Mouse (Mus musculus) kidney, embryonic 14.5 days (tissue): ENCODE results near the gene Ino80b. TPM values are rescaled to one million over a fixed set of nuclear protein-coding genes. Genes with fewer than 3 reads are reported as not detected.

Source experiments
- ATAC-seq: fragments of 200-750 bp; cut with Nextera tagmentation; 2 replicates; pipeline ENCODE4 v1.8.0; 2017; ENCODE audit warnings: moderate number of reproducible peaks, mild to moderate bottlenecking, moderate TSS enrichment, moderate library complexity; ENCODE audit not compliant: low FRiP score, low TSS enrichment
- H3K27ac ChIP-seq: fragments of 300-500 bp; sonication (generic); 2 replicates; pipeline ENCODE4 v1.5.1; 2014; ENCODE audit warnings: low read depth, mild to moderate bottlenecking, low read length, moderate library complexity, mixed read lengths
- H3K27me3 ChIP-seq: fragments of 300-500 bp; sonication (generic); 2 replicates; pipeline ENCODE4 v1.6.1; 2014; ENCODE audit warnings: mild to moderate bottlenecking, low read length; ENCODE audit not compliant: control insufficient read depth, insufficient read depth
- H3K36me3 ChIP-seq: fragments of 300-500 bp; sonication (generic); 2 replicates; pipeline ENCODE4 v1.6.1; 2014; ENCODE audit warnings: low read length, mixed read lengths; ENCODE audit not compliant: control insufficient read depth, insufficient read depth
- H3K4me1 ChIP-seq: fragments of 300-500 bp; sonication (generic); 2 replicates; pipeline ENCODE4 v1.6.1; 2014; ENCODE audit warnings: low read length, mixed read lengths; ENCODE audit not compliant: control insufficient read depth, insufficient read depth
- H3K4me2 ChIP-seq: fragments of 300-500 bp; sonication (generic); replicated peaks from 2 replicates; pipeline ENCODE4 v1.6.1; 2014; ENCODE audit warnings: low read depth, mild to moderate bottlenecking, low read length
- H3K4me3 ChIP-seq: fragments of 300-500 bp; sonication (generic); 2 replicates; pipeline ENCODE4 v1.5.1; 2014; ENCODE audit warnings: mild to moderate bottlenecking, low read length
- H3K9ac ChIP-seq: fragments of 300-500 bp; sonication (generic); 2 replicates; pipeline ENCODE4 v1.6.1; 2014; ENCODE audit warnings: low read depth, mild to moderate bottlenecking, low read length, moderate library complexity
- H3K9me3 ChIP-seq: fragments of 300-500 bp; sonication (generic); 2 replicates; pipeline ENCODE4 v1.6.1; 2016; ENCODE audit warnings: low read length; ENCODE audit not compliant: control insufficient read depth
- WGBS: fragments of 180-500 bp; shearing (Covaris S2); extraction: QIAGEN DNeasy Blood & Tissue Kit; methylation state at CpG from one replicate; pipeline ENCODE4 v1.1.7; 2014; 5-methylcytosine and 5-hydroxymethylcytosine counted together
- polyA plus RNA-seq: library from polyadenylated mRNA; unstranded; fragments of >200 nt; fragmentation: Nextera tagmentation; extraction: Ambion mirVana; gene quantifications from 2 replicates; pipeline ENCODE4 v1.2.1, GENCODE M21; 2014

The Ino80b gene
- polyA plus RNA-seq, 1 experiment from 2014 or later, result 18.8 TPM

DNA sequence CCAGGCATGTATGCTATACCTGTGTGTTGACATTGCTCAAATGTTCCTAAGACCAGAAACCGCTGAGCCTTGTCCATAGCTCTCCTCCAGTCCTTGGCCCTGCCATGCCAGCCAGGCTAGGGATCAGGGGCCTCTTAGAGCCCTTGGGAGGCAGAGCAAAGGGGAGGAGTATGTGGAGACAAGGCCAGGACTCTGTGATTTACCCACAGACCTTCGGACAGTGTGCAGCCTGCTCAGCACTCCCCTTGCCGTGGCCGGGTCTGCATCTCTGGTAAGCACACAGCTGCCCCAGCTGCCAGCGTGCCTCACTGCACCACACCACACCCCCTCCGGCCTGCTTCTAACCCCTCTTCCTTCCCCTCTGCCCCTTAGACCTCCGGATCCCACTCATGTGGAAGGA is 22.0 kb upstream of the Ino80b start:
- H3K9me3 ChIP-seq, result no peaks in the 10 kb centered on the region
- no peak overlapping the region for H3K27ac ChIP-seq
- ATAC-seq, result peak; percentile 18; the same call in 1 of the 2 replicates
- H3K4me1 ChIP-seq, result peaks cover 6% of the 10 kb centered on the region; the same call in 1 of the 2 replicates
- 37% methylated on average over 7 of the region's 7 CpGs for WGBS
- H3K4me2 ChIP-seq, result no peak overlapping the region
- H3K27me3 ChIP-seq, result no peaks in the 10 kb centered on the region
- peaks cover 39% of the 10 kb centered on the region for H3K36me3 ChIP-seq
- no peak overlapping the region for H3K9ac ChIP-seq
- no peak overlapping the region for H3K4me3 ChIP-seq

DNA sequence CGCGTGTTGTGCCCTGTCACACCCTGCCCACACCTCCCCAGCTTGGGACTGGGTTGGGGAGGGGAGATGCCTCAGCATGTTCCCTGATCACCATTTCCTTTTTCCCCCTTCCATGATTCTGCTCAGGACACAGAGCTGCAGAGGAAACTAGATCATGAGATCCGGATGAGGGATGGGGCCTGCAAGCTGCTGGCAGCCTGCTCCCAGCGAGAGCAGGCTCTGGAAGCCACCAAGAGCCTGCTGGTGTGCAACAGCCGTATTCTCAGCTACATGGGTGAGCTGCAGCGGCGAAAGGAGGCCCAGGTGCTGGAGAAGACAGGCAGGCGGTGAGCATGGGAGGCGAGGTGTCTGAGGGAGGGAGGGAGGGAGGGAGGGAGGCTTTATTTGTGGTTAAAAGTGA is 20.6 kb upstream of the Ino80b start:
- no peak overlapping the region for H3K9ac ChIP-seq
- WGBS, result 66% methylated on average over 9 of the region's 9 CpGs
- peaks cover 13% of the 10 kb centered on the region; the same call in 1 of the 2 replicates for H3K4me1 ChIP-seq
- H3K9me3 ChIP-seq, result no peaks in the 10 kb centered on the region
- H3K27me3 ChIP-seq, result no peaks in the 10 kb centered on the region
- H3K4me2 ChIP-seq, result no peak overlapping the region
- peaks cover 34% of the 10 kb centered on the region for H3K36me3 ChIP-seq
- no peak for ATAC-seq
- 0 out of 2 replicates have a peak overlapping the region, but pooled peaks have one; percentile 24 for H3K27ac ChIP-seq
- no peak overlapping the region for H3K4me3 ChIP-seq

DNA sequence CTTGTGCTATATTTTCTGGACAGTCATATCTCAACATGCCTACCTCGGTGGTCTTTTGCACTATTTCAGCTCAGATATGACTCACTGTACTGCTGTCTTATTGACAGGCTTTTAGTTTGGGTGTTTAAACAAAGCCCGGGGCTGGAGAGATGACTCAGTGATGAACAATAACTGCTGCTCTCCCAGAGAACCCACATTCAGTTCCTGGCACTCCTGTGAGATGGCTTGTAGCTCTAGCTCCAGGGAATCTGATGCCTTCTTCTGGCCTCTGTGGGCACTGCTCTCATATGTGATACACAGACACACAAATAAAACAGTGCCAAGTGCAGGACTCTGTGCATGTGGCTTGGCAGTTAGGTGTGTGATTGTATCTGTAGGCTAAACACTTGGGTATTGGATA is 20.0 kb upstream of the Ino80b start:
- Histone ChIP-seq H3K4me1 (peaks cover 13% of the 10 kb centered on the region; the same call in 1 of the 2 replicates), H3K9ac (no peak overlapping the region), H3K4me2 (no peak overlapping the region), H3K9me3 (no peaks in the 10 kb centered on the region), H3K4me3 (no peak overlapping the region), H3K27ac (no peak overlapping the region), H3K27me3 (no peaks in the 10 kb centered on the region), H3K36me3 (peaks cover 28% of the 10 kb centered on the region)
- ATAC-seq, result no peak
- WGBS, result 81% methylated on average over 2 of the region's 2 CpGs

DNA sequence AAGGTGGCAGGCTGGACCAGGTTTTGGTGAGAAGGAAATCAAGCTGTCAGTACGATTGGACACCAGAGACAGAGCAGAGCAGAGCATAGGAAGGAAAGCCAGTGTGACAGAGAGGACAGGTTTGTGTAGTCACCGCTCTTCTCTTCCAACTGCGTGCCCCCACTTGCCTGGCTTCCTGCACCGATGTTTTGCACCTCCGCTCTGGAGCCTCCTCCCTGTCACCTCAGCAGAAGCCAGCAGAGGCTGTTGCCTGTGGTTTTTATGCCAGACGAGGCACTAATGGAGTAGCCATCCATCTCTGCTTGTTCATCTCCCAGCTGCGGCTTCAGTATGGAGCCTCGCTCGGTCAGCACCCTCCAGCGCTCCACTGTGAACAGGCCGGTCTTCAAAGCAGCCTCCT is 17.7 kb upstream of the Ino80b start:
- Histone ChIP-seq H3K4me3 (no peak overlapping the region), H3K4me2 (no peak overlapping the region), H3K27me3 (no peaks in the 10 kb centered on the region), H3K9me3 (no peaks in the 10 kb centered on the region), H3K4me1 (peaks cover 25% of the 10 kb centered on the region), H3K36me3 (peaks cover 11% of the 10 kb centered on the region), H3K27ac (no peak overlapping the region), H3K9ac (0 out of 2 replicates have a peak overlapping the region, but pooled peaks have one; percentile 7)
- WGBS, result 47% methylated on average over 11 of the region's 11 CpGs
- no peak for ATAC-seq

DNA sequence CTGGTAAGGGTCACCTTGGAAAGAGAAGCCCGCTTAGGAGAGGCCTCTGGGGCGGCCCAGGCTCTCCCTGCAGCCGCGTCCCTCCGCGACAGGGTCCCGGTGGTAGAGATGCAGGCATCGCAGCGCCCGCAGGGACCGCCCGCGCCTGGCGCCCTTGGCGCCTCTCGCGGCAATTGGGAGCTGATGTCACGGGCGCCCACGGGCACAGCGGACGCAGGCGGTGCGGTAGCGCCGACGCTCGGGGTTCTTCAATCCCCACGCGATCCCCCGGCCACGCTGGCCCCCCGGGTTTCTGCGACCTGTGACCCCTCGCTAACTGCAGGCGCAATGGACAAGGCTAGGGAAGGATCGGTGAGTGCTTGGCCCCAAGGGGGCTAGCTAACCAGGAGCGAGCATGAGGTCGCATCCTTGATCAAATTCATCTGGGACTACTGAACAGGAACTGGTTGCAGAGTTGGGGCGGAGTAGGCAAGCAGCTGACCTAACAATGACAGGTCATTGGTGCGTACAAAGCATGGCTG is 17.0 kb upstream of the Ino80b start:
- H3K4me1 ChIP-seq, result peaks cover 26% of the 10 kb centered on the region
- H3K9me3 ChIP-seq, result no peaks in the 10 kb centered on the region
- 3% methylated on average over 38 of the region's 41 CpGs for WGBS

DNA sequence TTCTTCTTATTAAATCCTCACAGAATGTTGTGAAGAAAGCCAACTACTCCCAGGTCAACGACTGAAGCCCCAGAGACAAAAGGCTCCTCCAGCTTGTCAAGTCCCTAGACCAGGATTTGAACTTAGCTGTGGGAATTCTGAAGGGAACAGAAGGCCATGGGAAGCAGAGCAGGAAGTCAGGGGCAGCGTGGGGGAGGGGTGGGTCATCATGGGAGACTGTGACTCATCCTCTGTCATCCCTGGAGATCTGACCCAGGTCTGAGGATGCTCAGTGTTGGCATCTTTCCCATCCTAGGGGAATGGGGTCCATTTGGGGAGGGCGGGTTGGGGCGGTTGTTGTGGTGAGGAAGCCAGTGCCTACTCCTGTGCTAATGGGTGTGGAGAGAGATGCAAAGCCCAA is 16.4 kb upstream of the Ino80b start:
- no peak overlapping the region for H3K4me3 ChIP-seq
- no peak for ATAC-seq
- H3K4me2 ChIP-seq, result peak overlapping the region; percentile 61
- no peak overlapping the region for H3K27ac ChIP-seq
- H3K27me3 ChIP-seq, result no peaks in the 10 kb centered on the region
- no peaks in the 10 kb centered on the region for H3K9me3 ChIP-seq
- 46% methylated on average over 4 of the region's 4 CpGs for WGBS
- H3K36me3 ChIP-seq, result peaks cover 3% of the 10 kb centered on the region; the same call in 1 of the 2 replicates
- no peak overlapping the region for H3K9ac ChIP-seq
- peaks cover 24% of the 10 kb centered on the region for H3K4me1 ChIP-seq

More for the DNA sequence above, 17.0 kb upstream of the Ino80b start:
- Histone ChIP-seq H3K4me2 (peak overlapping the region; percentile 61), H3K36me3 (peaks cover 6% of the 10 kb centered on the region; the same call in 1 of the 2 replicates), H3K4me3 (peak overlapping the region; percentile 30), H3K9ac (peak overlapping the region; percentile 62), H3K27ac (no peak overlapping the region), H3K27me3 (no peaks in the 10 kb centered on the region)
- ATAC-seq, result no peak

DNA sequence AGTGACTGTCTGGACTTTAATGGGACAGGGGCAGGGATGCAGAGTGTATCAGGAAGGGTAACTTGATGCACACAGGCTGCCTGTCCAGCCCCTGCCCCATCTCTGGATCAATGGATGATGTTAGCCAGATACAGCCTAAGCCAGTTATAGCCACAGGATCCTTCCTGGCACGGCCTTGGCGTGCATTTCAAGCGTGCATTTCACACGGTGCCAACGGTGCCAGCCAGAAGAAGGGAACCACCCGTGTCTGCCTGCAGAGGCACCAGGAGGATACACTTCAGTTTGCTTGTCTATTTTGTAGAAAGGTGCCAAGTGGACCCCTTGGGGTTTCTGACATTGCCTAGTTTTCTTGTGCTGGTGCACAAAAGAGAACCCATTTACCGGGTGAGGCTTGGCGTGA is 14.8 kb upstream of the Ino80b start:
- H3K4me3 ChIP-seq, result no peak overlapping the region
- no peaks in the 10 kb centered on the region for H3K27me3 ChIP-seq
- no peaks in the 10 kb centered on the region for H3K9me3 ChIP-seq
- no peak for ATAC-seq
- WGBS, result 96% methylated on average over 8 of the region's 8 CpGs
- H3K4me1 ChIP-seq, result peaks cover 32% of the 10 kb centered on the region
- no peak overlapping the region for H3K4me2 ChIP-seq
- peaks cover 3% of the 10 kb centered on the region; the same call in 1 of the 2 replicates for H3K36me3 ChIP-seq
- H3K9ac ChIP-seq, result no peak overlapping the region
- no peak overlapping the region for H3K27ac ChIP-seq

DNA sequence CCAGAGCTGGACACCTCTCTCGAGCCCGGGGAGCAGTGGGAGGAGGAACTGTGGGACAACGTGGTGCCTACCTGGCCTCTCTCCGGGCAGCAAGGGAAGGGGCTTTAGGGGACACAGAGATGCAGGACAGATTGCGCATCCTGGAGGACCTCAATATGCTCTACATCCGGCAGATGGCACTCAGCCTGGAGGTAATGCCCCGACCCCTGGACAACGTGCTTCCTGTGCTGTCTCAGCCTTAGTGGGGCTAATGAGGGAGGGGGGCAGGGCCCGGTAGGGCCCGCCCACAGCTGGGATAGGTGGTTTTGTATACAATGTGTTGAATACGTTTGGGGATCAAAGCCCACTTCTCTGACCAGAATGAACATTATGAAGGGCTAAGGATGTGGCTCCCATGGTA is 12.8 kb upstream of the Ino80b start:
- Histone ChIP-seq H3K9me3 (no peaks in the 10 kb centered on the region), H3K36me3 (peaks cover 2% of the 10 kb centered on the region; the same call in 1 of the 2 replicates), H3K4me3 (peak overlapping the region; percentile 66), H3K27ac (peak overlapping the region; percentile 99), H3K27me3 (no peaks in the 10 kb centered on the region), H3K4me2 (peak overlapping the region; percentile 74), H3K9ac (peak overlapping the region; percentile 89), H3K4me1 (peaks cover 38% of the 10 kb centered on the region)
- WGBS, result under 1% methylated on average over 11 of the region's 11 CpGs
- ATAC-seq, result peak; percentile 51

DNA sequence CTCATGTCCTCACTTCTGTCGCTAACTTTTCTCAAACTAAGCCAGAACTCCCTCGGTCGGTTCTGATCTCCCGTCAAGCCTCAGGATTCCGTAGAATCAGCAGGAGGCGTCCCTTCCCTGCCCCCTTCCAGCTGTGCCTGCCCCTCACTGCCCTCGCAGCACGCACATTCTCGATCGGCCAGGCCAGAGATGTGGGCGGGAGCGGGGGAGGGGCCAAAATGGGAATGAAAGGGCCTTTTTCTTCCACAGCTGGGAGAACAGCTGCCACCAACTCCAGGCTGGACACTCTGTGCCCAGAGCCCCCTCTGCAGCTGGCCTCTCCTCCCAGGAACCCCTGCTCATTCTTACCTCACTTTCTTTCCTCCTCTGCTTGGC is 12.3 kb upstream of the Ino80b start:
- H3K4me1 ChIP-seq, result peaks cover 38% of the 10 kb centered on the region
- H3K4me3 ChIP-seq, result peak overlapping the region; percentile 66
- no peaks in the 10 kb centered on the region for H3K9me3 ChIP-seq
- peak overlapping the region; percentile 89 for H3K9ac ChIP-seq
- H3K4me2 ChIP-seq, result peak overlapping the region; percentile 74
- peak overlapping the region; percentile 99 for H3K27ac ChIP-seq
- under 1% methylated on average over 12 of the region's 12 CpGs for WGBS
- peak; percentile 84 for ATAC-seq
- H3K27me3 ChIP-seq, result no peaks in the 10 kb centered on the region
- H3K36me3 ChIP-seq, result no peaks in the 10 kb centered on the region; the same call in 1 of the 2 replicates
